Mouse (Mus musculus) embryo, embryonic 9.5 days (tissue): Measurements from ENCODE around the gene Mrpl55.

ENCODE experiments used
- DNase-seq: peaks from one replicate; pipeline ENCODE4 v3.0.0-alpha.2; 2017; ENCODE audit errors: extremely low spot score

Gene Mrpl55

GRCm38 (mm10) chr11:59227604-59228121, 25.4 kb downstream of the Mrpl55 start:
- no peak for DNase-seq

DNA sequence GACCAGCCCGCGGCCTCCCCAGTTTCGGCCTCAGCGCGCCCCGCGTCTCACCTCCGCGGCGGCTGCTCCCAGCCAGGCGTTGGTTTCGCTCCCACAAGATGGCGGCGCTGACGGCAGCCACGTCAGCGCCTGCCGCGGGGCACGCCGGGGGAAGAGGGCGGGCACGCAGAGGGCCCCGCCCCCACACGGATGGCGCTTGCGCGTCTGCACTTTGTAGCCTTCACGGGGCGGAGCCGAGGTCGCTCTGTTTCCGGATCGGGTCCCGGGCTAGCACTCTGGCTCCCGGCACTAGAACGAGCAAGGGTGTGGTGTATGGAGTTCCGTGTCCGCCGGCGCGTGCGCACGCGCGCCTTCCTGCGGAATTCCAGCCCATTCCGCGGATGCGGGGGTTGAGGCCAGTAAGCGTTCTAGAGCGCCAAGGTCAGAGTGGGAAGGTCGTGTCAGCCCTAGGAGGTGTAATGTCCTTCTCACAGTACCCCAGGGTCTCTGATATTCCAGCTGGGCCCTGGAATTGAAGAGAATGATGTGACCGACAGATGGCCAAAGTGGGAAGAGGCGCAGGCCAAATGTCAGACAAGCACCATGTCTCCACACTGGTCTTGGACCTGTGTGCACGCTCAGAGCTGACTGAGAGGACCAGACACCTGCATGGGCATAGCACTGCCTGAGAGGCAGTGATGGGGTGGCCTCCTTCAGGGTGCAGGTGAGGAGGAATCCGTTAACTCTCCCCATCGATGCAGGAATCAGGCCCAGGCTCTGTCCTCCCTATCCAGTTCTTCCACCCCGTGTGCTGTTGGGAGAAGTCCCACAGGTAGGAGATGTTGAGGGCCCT, 26.1 kb downstream of the Mrpl55 start, which contains the start of gene Arf1:
Gene Arf1, minus strand, starts transcription at position 149 of the 832 bp plus-strand sequence.
- DNase-seq, result peak; percentile 96

DNA sequence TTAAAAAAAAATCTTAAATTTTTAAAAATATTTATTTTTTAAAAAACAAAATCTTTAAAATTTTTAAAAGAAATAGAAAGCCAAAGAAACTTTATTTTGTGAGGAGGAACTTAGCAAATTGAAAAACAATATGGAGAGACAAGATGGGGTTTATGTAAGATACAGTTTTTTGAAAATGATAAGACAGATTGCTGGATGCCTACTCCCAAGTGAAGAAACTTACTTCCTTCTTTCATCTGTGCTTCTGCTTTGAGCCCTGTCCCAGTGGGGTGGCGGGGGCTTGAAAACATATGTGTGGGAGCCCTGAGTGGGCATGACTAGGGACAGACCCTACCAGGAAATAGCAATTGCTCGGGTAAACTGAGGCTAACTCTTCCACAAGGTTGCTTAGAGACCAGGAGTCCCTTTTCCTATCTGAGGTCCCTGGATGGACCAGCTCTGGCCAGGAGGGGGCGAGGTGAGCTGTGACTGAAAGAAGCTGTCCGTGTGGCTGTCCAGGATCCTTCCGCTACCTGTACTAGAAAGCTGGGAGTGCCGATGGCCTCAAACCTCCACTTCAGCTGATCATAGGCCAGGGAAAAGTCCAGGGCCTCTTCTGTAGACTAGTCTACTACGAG, 28.0 kb downstream of the Mrpl55 start:
- DNase-seq, result peak; percentile 73

GRCm38 (mm10) chr11:59232797-59233196, 30.5 kb downstream of the Mrpl55 start:
- no peak for DNase-seq

DNA sequence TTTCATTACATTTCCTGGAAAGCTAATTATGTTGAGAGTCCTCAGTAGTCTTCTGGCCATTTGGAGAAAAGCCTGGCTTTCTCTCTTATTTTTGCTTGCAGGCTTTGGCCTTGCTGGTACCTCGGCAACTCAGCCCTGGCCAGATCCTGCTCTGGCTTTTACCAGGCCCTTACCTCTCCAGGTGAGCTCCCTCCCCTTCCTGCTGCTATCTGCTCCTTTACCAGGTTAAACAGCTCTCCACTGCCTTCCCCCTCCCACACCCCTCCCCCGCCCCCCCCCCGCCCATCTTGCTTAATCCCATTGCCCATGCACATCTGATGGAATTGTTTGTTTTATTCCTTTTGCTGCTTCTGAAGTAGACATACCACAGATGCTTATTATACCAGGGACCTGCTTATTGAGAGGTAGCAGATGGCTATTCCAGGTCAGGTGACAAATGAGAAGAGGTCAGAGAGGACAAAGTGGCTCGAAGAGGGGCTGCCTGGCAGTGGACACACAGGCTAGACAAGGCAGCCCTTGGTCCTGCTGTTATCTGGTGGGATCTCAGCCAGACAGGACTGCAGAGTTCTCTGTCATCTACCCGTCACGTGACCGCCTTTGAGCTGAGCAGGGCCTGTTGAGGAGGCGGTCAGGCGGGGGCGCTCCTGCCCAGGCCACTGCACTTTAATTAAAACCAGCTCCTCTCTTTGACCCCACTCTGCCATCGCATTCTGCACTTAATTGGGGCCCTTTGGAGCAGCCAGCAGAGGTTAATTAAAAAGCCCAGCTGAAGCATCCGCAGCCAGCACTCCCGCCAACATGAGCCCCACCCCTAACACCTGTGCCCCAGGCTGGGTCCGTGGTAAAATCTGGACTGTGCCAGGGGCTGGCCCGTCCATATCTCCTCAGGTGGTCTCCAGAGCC, 36.5 kb downstream of the Mrpl55 start:
- peak; percentile 80 for DNase-seq

DNA sequence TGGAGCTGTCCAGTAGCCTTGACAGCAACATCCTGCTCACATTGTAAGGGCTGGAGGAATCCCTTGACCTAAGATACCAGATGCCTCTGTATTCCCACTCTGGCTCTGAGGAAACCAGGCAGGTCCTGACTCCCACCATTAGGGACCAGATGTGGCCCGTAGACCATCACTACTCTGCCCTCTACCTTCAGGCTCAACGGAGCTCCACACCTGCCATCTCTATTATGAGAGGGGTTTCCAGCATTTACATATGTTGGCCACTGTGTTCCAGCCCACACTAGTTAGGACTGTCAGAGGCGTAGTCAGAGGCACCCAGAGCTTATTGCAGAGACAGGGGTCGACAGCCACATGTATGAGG, 37.1 kb downstream of the Mrpl55 start:
- DNase-seq, result no peak

DNA sequence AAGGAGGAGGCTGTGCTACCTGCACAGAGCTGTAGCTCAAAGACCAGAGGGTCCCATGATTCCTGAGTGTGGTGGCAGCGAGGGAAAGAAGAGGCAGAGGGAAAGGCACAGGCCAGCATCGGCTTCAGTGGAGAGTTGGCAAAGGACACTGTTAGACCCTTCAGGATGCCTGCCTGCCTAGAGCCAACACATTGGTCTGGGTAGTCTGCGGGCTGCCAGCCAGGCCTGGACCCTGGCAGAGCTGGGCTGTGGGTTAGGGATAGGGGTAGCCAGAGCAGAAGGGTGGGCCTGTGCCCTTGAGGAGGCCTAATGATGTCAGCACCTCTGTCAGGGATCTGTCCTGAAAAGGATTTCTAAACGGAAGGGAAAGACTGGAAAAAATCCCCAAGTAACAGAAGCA, 37.5 kb downstream of the Mrpl55 start:
- no peak for DNase-seq

- DNase-seq, result no peak
Measured at GRCm38 (mm10) chr11:59241841-59242240, 39.6 kb downstream of the Mrpl55 start.

GRCm38 (mm10) chr11:59243856-59244255, 41.6 kb downstream of the Mrpl55 start:
- no peak for DNase-seq

- DNase-seq, result no peak
Measured at GRCm38 (mm10) chr11:59248101-59248500, 45.8 kb downstream of the Mrpl55 start.
